Mouse (Mus musculus): Measurements from ENCODE around the gene Commd4. TPM values are rescaled to one million over a fixed set of nuclear protein-coding genes. Genes with fewer than 3 reads are reported as not detected.

Gene Commd4
- polyA plus RNA-seq, 1 experiment from 2014 or later, result 213 TPM

GRCm38 (mm10) chr9:57146451-57147066, 11.6 kb downstream of the Commd4 start:
- Histone ChIP-seq H3K9ac (replicated peaks; ENCODE audit: low read depth, low read length) (no peak overlapping the region), H3K4me1 (replicated peaks; ENCODE audit: control insufficient read depth, insufficient read depth, low read length) (peaks cover 16% of the 10 kb centered on the region), H3K9me3 (ENCODE audit: control insufficient read depth, low read length) (no peaks in the 10 kb centered on the region), H3K4me3 (replicated peaks; ENCODE audit: low read length) (no peak overlapping the region), H3K27me3 (replicated peaks; ENCODE audit: control insufficient read depth, insufficient read depth, low read length) (no peaks in the 10 kb centered on the region), H3K4me2 (ENCODE audit: low read length) (no peak overlapping the region), H3K36me3 (ENCODE audit: control insufficient read depth, insufficient read depth) (no peaks in the 10 kb centered on the region), H3K27ac (ENCODE audit: low read length) (no peak overlapping the region)
- no peak for ATAC-seq
- WGBS, result 87% methylated on average over 17 of the region's 17 CpGs

- Histone ChIP-seq H3K27me3 (replicated peaks; ENCODE audit: control insufficient read depth, insufficient read depth, low read length) (no peaks in the 10 kb centered on the region), H3K9ac (replicated peaks; ENCODE audit: low read depth, low read length) (no peak overlapping the region), H3K9me3 (ENCODE audit: control insufficient read depth, low read length) (no peaks in the 10 kb centered on the region), H3K4me3 (replicated peaks; ENCODE audit: low read length) (no peak overlapping the region), H3K27ac (ENCODE audit: low read length) (no peak overlapping the region), H3K4me1 (replicated peaks; ENCODE audit: control insufficient read depth, insufficient read depth, low read length) (peaks cover 16% of the 10 kb centered on the region), H3K4me2 (ENCODE audit: low read length) (no peak overlapping the region), H3K36me3 (ENCODE audit: control insufficient read depth, insufficient read depth) (peaks cover 11% of the 10 kb centered on the region)
- WGBS, result 93% methylated on average over 8 of the region's 8 CpGs
- no peak for ATAC-seq
Measured at GRCm38 (mm10) chr9:57144830-57145229, 13.3 kb downstream of the Commd4 start.

GRCm38 (mm10) chr9:57143212-57143611, 14.9 kb downstream of the Commd4 start:
- Histone ChIP-seq H3K9ac (replicated peaks; ENCODE audit: low read depth, low read length) (no peak overlapping the region), H3K9me3 (ENCODE audit: control insufficient read depth, low read length) (no peaks in the 10 kb centered on the region), H3K4me1 (replicated peaks; ENCODE audit: control insufficient read depth, insufficient read depth, low read length) (peaks cover 6% of the 10 kb centered on the region), H3K36me3 (ENCODE audit: control insufficient read depth, insufficient read depth) (peaks cover 17% of the 10 kb centered on the region), H3K4me3 (replicated peaks; ENCODE audit: low read length) (no peak overlapping the region), H3K4me2 (ENCODE audit: low read length) (no peak overlapping the region), H3K27ac (ENCODE audit: low read length) (no peak overlapping the region), H3K27me3 (replicated peaks; ENCODE audit: control insufficient read depth, insufficient read depth, low read length) (no peaks in the 10 kb centered on the region)
- WGBS, result 86% methylated on average over 11 of the region's 11 CpGs
- no peak for ATAC-seq

DNA sequence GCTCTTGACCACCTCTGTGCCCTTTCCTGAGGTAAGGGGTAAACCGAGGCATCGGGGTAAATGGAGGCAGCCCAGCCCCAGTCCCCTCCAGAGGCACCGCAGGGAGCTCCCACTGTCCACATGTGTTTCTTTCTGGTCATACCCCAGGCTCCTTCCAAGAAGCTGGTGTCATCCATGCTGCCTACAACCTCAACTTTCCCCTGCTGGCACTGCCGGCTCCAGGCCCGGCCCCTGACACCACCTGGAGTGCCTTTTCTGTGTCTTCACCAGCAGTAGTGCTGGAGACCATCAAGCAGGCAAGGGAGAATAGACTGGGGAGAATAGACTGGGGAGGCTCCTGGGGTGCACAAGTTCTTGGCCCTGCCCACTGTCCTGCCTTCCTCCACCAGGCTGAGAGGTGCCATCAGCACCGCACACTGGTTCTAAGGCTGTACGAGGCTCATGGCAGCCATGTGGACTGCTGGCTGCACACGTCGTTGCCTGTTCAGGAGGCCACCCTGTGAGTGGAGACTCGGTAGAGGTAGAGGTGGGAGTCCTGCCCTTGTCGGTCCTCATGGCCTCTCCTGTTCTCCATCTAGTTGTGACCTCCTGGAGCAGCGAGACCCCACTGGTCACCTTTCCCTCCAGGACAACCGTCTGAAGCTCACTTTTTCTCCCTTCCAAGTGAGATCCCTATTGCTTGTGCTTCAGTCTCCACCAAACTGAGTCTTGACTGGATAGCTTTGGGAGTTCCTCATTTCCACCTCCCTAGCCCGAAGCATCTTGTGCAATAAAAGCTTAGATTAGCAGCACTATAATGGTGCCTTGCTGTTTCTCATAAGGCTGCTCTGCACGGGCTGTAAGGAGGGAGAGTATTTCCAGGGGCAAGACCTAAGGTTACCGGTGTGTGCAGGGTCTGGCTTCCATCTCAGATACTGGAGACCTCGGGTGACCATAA, 16.4 kb downstream of the Commd4 start:
- H3K27me3 ChIP-seq (replicated peaks; ENCODE audit: control insufficient read depth, insufficient read depth, low read length), result no peaks in the 10 kb centered on the region
- no peaks in the 10 kb centered on the region for H3K4me1 ChIP-seq (replicated peaks; ENCODE audit: control insufficient read depth, insufficient read depth, low read length)
- no peaks in the 10 kb centered on the region for H3K9me3 ChIP-seq (ENCODE audit: control insufficient read depth, low read length)
- H3K9ac ChIP-seq (replicated peaks; ENCODE audit: low read depth, low read length), result no peak overlapping the region
- no peak overlapping the region for H3K4me3 ChIP-seq (replicated peaks; ENCODE audit: low read length)
- 91% methylated on average over 17 of the region's 17 CpGs for WGBS
- peaks cover 22% of the 10 kb centered on the region for H3K36me3 ChIP-seq (ENCODE audit: control insufficient read depth, insufficient read depth)
- no peak overlapping the region for H3K27ac ChIP-seq (ENCODE audit: low read length)
- H3K4me2 ChIP-seq (ENCODE audit: low read length), result no peak overlapping the region
- ATAC-seq, result no peak

DNA sequence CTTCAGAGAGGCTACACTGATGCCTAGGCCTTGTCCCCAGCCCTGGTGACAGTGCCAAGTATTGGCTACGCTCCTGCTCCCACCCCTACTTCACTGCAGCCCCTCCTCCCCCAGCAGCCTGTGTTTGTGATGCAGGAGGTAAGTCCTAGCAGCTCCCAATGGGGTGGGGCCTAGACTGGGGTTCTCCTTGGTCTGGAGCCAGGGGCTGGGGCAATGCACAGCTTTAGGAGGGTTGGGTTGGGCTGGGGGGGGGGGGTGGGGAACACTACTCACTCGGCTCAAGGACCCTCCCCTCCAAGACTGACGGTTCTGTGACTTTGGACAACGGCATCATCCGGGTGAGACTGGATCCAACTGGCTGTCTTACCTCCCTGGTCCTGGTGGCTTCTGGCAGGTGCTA, 18.6 kb downstream of the Commd4 start:
- no peak for ATAC-seq
- Histone ChIP-seq H3K9ac (replicated peaks; ENCODE audit: low read depth, low read length) (no peak overlapping the region), H3K27me3 (replicated peaks; ENCODE audit: control insufficient read depth, insufficient read depth, low read length) (no peaks in the 10 kb centered on the region), H3K36me3 (ENCODE audit: control insufficient read depth, insufficient read depth) (peaks cover 30% of the 10 kb centered on the region), H3K4me3 (replicated peaks; ENCODE audit: low read length) (no peak overlapping the region), H3K9me3 (ENCODE audit: control insufficient read depth, low read length) (no peaks in the 10 kb centered on the region), H3K4me1 (replicated peaks; ENCODE audit: control insufficient read depth, insufficient read depth, low read length) (no peaks in the 10 kb centered on the region), H3K4me2 (ENCODE audit: low read length) (no peak overlapping the region), H3K27ac (ENCODE audit: low read length) (no peak overlapping the region)
- WGBS, result 73% methylated on average over 4 of the region's 5 CpGs

DNA sequence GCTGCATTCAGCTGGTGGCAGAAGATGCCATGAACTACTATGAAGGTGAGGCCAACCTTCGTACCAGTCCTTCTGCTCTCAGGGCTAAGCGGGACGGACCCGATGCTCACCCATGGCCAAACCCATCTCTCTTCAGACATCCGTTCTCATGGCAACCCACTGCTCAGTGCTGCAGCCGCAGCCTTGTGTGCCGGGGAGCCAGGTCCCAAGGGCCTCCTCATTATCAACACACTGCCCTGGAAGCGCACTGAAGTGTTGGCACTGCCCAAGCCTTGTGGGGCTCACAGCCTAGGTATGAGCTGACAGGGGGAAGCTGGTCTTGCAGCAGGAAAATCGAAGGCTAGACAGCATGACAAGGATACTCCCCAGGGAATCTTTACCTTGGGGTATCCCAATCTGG, 19.0 kb downstream of the Commd4 start:
- ATAC-seq, result no peak
- H3K36me3 ChIP-seq (ENCODE audit: control insufficient read depth, insufficient read depth), result peaks cover 30% of the 10 kb centered on the region

GRCm38 (mm10) chr9:57138507-57138906, 19.6 kb downstream of the Commd4 start:
- no peaks in the 10 kb centered on the region for H3K4me1 ChIP-seq (replicated peaks; ENCODE audit: control insufficient read depth, insufficient read depth, low read length)
- no peak for ATAC-seq
- H3K27me3 ChIP-seq (replicated peaks; ENCODE audit: control insufficient read depth, insufficient read depth, low read length), result no peaks in the 10 kb centered on the region
- H3K9ac ChIP-seq (replicated peaks; ENCODE audit: low read depth, low read length), result no peak overlapping the region
- no peaks in the 10 kb centered on the region for H3K9me3 ChIP-seq (ENCODE audit: control insufficient read depth, low read length)
- no peak overlapping the region for H3K27ac ChIP-seq (ENCODE audit: low read length)
- H3K4me3 ChIP-seq (replicated peaks; ENCODE audit: low read length), result no peak overlapping the region
- 91% methylated on average over 6 of the region's 6 CpGs for WGBS
- peaks cover 30% of the 10 kb centered on the region for H3K36me3 ChIP-seq (ENCODE audit: control insufficient read depth, insufficient read depth)
- H3K4me2 ChIP-seq (ENCODE audit: low read length), result no peak overlapping the region

More for the DNA sequence above, 19.0 kb downstream of the Commd4 start:
- WGBS, result 90% methylated on average over 9 of the region's 9 CpGs
- no peak overlapping the region for H3K4me2 ChIP-seq (ENCODE audit: low read length)
- no peak overlapping the region for H3K27ac ChIP-seq (ENCODE audit: low read length)
- H3K4me1 ChIP-seq (replicated peaks; ENCODE audit: control insufficient read depth, insufficient read depth, low read length), result no peaks in the 10 kb centered on the region
- no peak overlapping the region for H3K9ac ChIP-seq (replicated peaks; ENCODE audit: low read depth, low read length)
- H3K27me3 ChIP-seq (replicated peaks; ENCODE audit: control insufficient read depth, insufficient read depth, low read length), result no peaks in the 10 kb centered on the region
- H3K4me3 ChIP-seq (replicated peaks; ENCODE audit: low read length), result no peak overlapping the region
- no peaks in the 10 kb centered on the region for H3K9me3 ChIP-seq (ENCODE audit: control insufficient read depth, low read length)

GRCm38 (mm10) chr9:57137777-57138176, 20.4 kb downstream of the Commd4 start:
- H3K9me3 ChIP-seq (ENCODE audit: control insufficient read depth, low read length), result no peaks in the 10 kb centered on the region
- ATAC-seq, result no peak
- H3K4me2 ChIP-seq (ENCODE audit: low read length), result no peak overlapping the region
- no peak overlapping the region for H3K4me3 ChIP-seq (replicated peaks; ENCODE audit: low read length)
- H3K36me3 ChIP-seq (ENCODE audit: control insufficient read depth, insufficient read depth), result peaks cover 30% of the 10 kb centered on the region
- H3K27ac ChIP-seq (ENCODE audit: low read length), result no peak overlapping the region
- no peaks in the 10 kb centered on the region for H3K27me3 ChIP-seq (replicated peaks; ENCODE audit: control insufficient read depth, insufficient read depth, low read length)
- H3K9ac ChIP-seq (replicated peaks; ENCODE audit: low read depth, low read length), result no peak overlapping the region
- H3K4me1 ChIP-seq (replicated peaks; ENCODE audit: control insufficient read depth, insufficient read depth, low read length), result no peaks in the 10 kb centered on the region
- 95% methylated on average over 9 of the region's 9 CpGs for WGBS

DNA sequence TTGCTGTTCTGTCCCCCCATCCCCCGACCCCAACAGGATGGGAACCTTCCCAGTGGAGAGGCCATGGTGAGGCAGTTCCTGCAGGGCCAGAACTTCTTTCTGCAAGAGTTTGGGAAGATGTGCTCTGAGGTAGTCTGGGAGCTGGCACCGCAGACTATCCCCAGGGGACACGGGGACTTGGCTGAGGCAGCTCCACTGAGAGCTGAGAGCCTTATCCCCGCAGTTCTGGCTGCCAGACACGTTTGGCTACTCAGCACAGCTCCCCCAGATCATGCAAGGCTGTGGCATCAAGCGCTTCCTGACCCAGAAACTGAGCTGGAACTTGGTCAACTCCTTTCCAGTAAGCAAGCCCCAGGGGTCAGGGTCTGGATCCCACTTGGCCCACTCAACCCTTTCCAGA, 20.9 kb downstream of the Commd4 start:
- Histone ChIP-seq H3K27ac (ENCODE audit: low read length) (no peak overlapping the region), H3K9ac (replicated peaks; ENCODE audit: low read depth, low read length) (no peak overlapping the region), H3K4me1 (replicated peaks; ENCODE audit: control insufficient read depth, insufficient read depth, low read length) (no peaks in the 10 kb centered on the region), H3K9me3 (ENCODE audit: control insufficient read depth, low read length) (no peaks in the 10 kb centered on the region), H3K4me2 (ENCODE audit: low read length) (no peak overlapping the region), H3K27me3 (replicated peaks; ENCODE audit: control insufficient read depth, insufficient read depth, low read length) (no peaks in the 10 kb centered on the region), H3K36me3 (ENCODE audit: control insufficient read depth, insufficient read depth) (peaks cover 30% of the 10 kb centered on the region), H3K4me3 (replicated peaks; ENCODE audit: low read length) (no peak overlapping the region)
- ATAC-seq, result no peak
- WGBS, result 85% methylated on average over 6 of the region's 6 CpGs

Measured in forebrain, embryonic 16.5 days (tissue).